Mouse (Mus musculus) urinary bladder, postnatal 4 days (tissue): ENCODE data around the gene Cpsf7.
"Not testable (repeated sequence)": the region's sequence is repeated elsewhere in the genome, so short reads cannot be mapped to it uniquely, and the experiment has no call there.

Experiments used
- DNase-seq, 2 experiments: peaks; one replicate each; pipeline ENCODE4 v3.0.0; 2021 to 2022; ENCODE audit warnings: low spot score in 2 of 2

The Cpsf7 gene

DNA sequence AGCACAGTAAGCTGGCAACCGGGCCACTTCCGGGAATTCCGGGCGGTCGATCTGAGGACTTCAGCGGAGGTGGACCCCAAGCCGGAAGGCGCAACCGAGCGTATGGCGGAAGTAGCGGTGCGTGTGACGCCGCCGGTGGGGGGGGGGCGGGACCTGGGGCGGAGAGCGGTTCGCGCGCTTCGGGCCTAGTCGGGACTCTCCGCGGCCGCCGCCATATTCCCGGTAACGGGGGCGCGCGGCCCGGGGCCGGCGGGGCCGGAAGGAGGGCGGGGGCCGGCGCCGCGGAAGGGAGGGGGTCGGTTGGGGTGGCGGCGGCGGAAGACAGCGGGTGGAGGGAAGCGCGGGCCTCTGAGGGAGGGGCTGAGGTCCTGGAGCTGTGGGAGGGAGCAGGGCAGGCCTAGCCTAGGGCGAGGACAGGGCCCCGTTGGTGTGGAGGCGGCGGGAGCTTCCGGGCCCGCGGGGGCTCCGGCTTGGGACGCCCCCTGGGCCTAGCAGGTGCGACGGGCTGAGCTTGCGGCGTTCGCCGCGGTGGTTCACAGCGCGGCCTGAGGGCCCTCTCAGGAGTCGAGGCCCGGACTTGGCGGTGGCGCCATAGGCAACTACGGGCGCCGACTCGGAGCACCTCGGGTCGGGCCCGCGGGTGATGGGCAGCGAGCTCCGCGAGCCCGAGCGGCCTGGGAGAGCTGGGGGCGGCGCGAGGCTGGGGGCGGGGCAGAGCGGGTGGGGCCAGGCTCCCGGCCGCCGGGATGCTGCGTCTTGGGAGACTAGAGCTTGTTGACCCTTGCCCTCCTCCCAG lies at the start of gene Cpsf7:
Cpsf7 (plus strand) TSS at position 161 of the 796 bp plus-strand sequence.
- peak; percentile 87 to 91 for DNase-seq

DNA sequence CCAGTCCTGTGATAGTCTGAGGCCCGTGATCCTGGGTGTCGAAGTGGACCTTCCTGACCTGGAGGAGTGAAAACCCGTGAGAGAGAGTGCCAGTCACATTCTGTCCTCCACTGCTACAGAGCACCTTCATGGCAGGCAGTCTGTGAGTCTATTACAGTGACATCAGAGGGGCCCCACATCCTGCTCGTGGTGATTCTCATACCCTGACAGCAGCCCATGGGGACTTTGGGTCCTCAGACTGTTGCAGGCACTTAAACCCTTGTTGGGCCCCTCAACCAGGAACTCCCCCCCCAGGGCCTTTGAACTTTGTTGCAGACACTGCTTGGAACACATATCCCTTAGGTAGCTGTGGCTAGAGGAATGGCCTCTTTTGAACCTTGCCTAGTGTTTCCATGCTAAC lies 45.5 kb upstream of the Cpsf7 start:
- no peak for DNase-seq

DNA sequence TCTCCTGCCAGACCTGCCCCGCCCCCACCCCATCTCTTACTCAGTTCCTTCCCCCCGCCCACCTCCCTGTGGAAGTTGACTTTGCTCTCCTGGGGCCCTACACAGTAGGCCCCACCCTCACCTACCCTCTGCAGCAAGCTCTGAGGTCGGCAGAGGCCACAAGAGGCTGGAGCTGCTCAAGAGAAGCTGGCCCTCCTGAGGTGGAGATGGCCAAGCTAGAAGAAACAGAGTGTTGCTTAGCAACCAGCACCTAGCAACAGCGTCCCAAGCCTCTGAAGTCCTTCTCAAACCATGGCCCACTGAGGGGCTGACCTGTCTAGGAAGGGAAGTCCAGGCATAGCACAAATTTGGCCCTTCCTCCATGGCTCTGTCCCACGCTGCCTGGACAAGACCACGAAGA lies 42.4 kb upstream of the Cpsf7 start, which contains the start of gene Ppp1r32:
Ppp1r32 (minus strand) TSS at position 226 of the 400 bp plus-strand sequence.
- no peak for DNase-seq

DNA sequence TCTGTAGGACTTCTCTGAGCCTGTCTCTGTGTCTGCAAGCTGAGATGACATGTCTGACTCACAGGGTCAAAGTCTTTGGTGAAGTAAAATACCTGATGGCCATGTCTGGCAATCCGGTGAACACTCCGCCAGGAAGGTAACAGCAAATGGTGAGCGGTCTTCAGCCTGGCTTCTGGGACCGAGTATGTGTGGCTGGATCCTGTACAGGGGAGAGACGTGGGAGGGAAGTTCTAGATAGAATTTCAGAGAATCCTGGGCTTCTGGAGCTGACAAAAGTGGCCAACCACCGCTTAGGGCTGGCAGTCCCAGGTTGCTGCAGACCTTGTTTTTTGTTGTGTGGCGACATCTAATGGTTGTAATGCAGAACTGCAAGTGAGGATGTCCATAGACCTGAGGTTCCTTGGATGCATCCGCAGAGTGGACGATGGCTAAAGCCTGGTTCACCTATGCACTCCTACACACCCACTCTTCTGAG lies 38.8 kb upstream of the Cpsf7 start:
- peak in 1 of 2 experiments; percentile 28 for DNase-seq

DNA sequence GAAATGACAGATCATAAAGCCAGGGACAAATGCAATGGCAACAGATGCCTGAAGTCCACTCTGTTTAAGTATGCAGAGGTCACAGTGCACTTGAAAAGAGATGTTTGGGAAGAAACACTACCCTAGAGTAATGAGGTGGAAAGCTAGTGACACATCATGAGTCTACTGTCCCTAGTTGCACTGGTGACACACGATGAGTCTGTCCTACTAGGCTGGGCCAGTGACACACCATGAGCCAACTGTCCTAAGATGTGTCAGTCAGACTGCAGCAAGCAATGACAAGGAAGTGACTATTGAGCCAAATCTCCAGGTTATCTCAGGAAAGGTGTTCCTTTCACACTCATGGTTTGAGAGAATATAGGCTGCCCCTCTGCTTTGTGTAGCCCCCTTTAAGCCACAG lies 29.4 kb upstream of the Cpsf7 start:
- DNase-seq: no peak

DNA sequence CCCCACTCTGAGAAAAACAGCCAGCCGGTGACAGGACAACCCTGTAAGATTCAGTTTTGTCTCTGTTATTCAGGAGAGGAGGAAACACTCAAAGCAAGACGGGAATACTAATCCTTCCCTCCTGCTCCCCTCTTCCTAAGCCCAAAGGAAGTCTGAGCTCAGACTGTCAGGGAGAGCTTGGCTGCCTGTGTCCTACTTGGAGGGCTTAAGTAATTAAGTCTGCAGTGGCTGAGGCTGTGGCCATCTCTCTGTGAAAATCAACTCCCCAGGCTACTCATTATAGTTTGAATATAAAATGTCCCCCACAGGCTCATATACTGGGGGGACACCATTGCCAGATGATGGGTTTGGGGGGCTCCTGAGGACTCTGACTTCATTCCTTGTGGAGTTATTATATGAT lies 28.1 kb upstream of the Cpsf7 start:
- DNase-seq: no peak

DNA sequence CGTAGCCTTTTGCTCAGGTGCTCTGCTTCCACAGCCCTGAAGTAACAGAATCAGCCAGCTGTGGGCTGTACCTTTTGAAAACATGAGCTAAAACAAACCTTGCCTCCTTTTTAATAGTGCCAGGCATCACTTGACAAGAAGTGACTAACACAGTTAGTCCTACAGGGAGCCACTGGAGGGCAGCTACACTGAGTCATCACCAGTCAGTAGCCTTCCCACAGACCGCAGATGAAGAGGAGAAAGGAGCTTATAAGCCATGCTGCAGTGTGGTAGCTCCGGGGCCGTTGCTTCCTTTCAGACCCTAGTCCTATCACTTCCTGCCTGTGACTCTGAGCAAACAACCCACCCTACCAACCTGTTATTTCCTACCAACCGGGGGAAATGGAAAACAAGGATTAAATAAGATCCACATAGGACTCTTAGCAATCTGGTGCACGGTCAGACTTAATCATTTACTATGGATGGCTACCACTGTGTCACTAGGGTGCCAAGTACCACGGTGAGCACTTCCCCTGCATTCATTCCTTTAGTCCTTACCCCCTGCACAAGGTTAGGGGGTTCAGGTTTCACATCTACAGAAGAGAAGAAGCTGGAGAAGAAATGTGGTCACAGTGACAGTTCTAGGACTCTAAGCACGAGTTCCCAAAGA lies 27.4 kb upstream of the Cpsf7 start:
- no peak for DNase-seq

DNA sequence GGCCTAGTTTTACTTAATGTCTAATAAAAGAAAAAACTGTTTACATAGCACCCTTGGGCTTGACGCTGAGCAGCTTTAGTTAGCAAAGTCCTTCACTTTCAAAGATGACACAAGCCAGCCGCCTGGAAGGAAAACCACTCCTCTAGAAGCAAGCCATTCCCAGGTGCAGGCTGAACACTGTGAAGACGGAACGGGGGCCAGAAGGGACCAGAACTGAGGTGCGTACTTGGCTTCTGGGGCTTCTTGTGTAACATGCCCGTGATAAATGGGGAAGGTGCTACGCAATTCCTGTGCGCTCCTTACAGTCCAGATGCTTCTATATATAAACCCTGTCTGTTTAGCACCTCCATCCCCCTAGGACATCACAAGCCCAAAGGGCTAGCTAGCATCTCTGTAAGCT lies 24.5 kb upstream of the Cpsf7 start:
- no peak for DNase-seq

DNA sequence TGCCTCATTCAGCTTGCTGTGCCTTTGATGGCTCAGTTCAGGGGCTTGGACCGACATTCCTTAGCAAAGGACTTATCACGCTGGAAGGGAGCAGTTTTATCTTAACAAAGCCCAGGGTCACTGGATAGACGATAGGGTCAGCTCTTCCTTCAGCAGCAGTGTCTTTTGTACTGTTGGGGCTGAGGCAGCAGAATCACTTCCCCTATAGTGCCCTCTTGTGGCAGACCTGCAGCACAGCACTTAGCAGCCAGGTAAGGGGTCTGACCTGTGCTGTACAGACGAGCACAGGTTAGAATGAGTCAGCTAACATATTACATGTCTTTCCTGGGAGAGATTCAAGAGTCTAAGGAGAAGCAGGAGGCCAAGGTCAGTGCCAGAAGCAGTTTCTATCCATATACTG lies 22.5 kb upstream of the Cpsf7 start:
- DNase-seq: no peak

DNA sequence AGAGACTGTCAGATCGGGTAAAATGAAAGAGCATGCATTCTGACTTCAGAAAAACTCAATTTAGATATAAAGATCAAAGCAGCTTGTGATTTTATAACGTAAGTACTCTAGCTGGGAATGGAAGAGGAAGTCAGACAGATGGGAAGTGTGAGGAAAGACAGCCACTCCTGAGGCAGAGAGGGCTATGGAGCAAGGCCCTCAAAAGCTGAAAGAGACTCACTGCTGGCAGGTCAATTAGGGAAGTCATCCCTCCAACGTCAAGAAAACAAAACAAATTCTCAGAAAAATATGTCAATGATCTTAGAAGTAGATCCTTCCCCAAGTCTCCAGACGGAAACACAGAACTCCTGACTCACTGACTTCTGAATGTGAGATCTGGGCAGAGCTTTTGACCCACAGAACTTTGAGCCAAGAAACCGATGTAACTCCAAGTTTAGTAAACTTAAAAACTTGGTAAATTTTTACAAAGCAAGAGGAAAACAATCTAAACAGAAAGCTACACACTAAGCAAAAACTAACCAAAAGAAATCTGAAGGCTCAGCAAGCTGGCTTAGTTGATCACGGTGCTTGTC lies 14.2 kb upstream of the Cpsf7 start:
- DNase-seq: no peak

DNA sequence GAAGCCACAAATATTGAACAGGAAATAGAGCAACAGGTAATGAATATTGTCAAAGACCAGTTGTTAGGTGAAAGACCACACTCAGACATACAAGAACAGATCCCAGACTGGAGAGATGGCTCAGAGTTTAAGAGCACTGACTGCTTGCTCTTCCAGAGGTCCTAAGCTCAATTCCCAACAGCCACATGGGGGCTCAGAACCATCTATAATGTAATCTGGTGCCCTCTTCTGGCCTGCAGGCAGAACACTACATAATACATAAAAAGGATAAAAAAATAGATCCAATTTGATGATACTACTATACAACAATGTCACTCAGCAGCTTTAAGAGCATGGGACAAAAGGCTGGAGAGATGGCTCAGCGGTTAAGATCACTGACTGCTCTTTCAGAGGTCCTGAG lies 4.7 kb upstream of the Cpsf7 start:
- no peak for DNase-seq

DNA sequence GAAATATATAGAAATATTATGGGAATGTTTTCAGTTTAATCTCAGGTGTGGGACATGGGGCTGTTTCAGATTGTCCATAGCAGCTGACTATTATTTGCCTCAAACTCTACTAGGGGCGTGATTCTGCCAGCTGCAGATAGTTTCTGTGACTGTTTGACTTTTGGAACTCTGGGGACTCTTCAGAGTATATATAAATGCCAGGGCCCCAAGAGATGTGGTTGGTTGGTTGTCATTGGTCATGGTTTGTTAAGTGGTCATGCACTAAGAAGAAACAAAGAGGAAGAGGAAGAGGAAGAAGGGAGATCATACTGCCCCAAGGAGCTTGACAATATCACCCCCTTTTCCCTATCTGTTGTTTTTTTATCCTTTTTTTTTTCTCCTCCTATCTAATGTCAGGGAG lies 3.1 kb upstream of the Cpsf7 start:
- DNase-seq: no peak

DNA sequence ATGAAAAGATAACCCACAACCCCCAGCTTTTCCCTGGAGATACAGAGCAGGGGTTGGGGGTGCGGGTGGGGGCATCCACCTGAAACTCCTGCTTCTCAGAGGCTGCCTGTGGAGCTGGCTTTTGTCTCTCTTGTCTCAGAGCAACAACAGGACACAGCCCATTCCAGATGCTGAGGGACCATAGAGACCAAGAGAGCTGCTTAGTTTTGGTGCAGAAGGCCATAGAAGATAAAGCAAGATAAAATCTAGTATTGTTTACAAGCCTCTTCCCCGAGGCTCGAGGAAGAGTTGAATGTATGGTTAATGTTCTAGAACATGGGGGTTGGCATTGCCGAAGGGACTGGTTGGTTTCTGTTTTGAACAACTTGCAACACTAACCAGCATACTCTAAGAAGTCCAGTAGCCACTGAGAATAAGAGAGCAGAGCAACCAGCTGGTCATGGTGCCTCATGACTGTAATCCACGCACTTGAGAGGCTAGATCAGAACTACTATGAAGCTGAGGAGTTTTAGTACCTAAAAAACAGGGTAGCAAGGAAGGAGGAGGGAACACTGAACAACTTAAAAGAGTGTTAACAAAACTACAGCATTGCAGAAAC lies 1.5 kb upstream of the Cpsf7 start:
- DNase-seq: no peak

DNA sequence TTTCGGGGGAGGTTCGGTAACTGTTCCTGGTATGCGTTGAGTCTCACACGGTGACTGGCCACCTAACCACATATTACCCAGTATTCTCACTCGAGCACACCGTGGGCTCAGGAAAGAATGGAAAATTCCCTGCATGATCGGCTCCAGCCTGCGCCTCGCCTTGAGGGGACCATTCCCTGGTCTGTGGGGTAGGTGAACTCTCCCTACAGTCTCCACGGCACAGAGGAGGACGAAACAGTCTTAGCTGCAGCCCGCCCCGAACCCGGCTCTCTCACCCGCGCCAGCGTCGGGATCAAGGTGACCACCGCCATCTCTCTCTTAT lies 321 bp upstream of the Cpsf7 start:
- DNase-seq: no peak

DNA sequence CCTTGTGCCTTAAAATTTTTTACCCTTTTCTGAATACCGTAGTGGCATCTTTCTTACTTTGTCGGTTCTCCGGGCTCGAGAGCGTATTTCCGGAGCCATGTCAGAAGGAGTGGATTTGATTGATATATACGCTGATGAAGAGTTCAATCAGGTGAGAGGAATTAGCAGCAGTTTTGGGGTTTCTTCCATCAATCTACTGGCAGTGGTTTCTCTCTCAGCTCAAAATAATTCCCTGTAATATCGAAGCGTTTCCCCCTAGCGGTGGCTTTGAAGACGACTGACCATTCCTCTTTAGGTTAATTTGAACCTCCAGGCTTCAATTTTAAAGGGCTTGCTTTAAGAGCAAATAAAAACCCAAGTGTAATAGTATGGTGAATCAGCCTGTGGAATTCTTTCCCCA lies 844 bp downstream of the Cpsf7 start, which contains the start of gene Sdhaf2:
Sdhaf2 (minus strand) TSS at position 233 of the 400 bp plus-strand sequence.
- DNase-seq: no peak

DNA sequence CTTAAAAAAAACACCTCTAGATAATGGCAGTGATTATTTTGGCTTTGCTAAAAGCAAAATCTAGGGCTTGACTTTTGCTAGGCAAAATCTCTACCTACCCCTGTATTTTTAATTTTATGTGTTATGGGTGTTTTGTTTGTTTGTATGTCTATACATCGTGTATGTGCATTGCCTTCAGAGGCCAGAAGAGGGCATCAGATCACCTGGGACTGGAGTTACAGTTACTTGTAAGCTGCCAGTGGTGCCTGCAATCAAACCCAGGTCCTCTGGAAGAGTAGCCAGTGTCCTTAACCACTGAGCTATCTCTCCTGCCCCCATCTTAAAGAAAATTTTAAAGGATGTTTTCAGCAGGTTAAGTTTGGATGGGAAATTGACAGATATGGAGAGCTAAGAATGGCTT lies 5.0 kb downstream of the Cpsf7 start:
- no peak for DNase-seq

DNA sequence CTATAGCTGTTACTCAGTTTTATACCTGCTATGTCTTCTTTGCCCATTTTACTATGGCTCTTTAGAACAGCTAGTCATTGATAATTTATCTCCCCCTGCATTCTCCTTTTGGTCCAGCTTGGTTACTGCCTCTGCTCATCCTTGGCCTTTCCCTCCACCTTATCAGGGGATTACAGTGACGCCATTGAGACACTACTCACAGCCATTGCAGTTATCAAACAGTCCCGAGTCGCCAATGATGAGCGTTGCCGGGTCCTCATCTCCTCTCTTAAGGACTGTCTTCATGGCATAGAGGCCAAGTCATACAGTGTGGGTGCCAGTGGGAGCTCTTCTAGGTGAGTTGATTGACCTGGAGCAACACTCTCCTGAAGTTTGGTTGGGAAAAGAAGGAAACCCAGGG lies 14.4 kb downstream of the Cpsf7 start:
- no peak for DNase-seq

DNA sequence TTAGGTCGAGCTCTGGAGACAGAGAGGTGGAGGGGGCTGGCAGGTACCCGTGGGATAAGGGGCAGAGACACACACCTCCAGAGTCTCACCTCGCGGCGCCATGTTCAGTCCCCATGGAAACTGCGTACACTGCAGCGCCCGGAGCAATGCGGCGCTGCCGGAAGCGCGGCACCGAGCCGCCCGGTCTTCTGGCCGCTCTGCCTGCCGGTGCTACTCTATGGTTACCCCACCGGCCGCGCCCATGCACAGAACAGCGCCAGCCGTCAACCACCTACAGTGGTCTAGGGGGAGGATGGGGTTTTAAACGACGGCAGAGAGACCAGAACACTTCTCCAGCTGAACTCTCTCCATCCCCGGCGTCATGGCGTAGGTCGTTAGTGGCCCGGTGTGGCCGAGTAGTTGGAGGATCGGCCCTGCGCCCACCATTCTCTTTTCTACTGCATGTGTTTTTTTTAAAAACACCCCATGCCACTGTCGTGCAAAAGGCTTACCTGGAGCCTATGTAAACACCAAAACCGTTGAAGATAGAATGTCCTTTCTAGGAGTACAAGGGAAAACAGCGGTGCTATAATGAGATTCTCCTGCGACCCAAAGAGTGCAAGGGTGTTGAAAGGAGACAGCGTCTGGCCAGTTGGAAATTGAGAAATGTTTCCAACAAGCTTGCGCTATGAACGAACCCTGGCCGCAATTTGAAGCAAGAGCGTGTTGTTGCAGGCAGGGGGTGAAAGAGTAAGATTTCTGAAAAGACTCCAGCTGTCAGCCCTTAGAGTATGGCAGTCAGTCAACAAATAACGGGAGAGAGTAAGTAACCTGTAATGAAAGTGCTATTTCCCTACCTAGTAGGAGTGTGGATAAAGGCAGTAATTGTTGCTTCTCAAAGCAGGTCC lies 30.8 kb downstream of the Cpsf7 start, which contains the start of gene Tmem216:
Tmem216 (minus strand) TSS at position 615 of the 887 bp plus-strand sequence.
- peak; percentile 75 to 82 for DNase-seq

DNA sequence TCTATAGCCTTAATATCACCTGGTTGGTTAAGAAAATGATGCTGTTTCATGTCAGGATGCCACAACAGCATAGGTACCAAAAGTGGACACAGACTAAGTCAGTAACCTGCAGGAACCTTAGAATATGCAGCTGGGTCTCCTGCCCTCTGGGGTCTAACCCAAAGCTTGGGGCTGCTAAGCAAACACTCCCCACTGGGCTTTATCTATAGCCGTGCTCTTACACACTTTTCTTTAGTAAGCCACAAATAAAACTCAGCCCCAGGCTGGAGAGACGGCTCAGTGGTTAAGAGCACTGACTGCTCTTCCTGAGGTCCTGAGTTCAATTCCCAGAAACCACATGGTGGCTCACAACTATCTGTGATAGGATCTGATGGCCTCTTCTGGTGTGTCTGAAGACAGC lies 31.9 kb downstream of the Cpsf7 start:
- DNase-seq: no peak

DNA sequence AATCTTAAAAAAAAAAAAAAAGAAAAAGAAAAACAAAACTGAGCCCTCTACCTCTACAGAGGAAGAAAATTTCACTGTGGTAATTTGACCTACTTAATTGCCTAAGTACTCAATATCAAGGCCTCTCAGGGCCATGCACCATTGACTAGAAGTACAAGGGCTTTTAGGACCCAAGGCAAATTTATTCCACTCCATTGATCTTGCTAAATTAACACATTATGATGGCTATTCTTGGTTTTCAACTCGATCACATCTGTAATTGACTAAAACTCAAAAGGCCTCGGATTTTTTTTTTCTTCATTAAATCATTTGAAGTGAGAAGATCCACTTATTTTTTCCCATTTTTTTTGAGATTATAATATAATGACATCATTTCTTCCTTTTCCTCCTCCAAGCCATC lies 32.4 kb downstream of the Cpsf7 start:
- no peak for DNase-seq

DNA sequence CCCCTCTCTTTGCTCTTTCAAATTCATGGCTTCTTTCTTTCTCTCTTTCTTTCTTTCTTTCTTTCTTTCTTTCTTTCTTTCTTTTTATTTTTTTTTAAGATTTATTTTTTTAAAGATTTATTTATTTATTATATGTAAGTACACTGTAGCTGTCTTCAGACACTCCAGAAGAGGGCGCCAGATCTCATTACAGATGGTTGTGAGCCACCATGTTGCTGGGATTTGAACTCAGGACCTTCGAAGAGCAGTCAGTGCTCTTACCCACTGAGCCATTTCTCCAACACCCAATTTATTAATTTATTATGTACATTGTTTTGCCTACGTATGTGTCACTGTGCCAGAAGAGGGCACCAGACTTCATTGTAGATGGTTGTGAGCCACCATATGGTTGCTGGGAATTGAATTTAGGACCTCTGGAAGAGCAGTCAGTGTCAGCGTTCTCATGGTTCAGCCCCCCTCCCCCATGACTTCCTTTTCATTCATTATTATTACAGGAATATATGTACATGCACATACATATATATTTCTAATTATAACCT lies 32.8 kb downstream of the Cpsf7 start:
- not testable (repeated sequence) for DNase-seq
